Mouse (Mus musculus): ENCODE results near the gene Fam133b.
"Not testable (repeated sequence)": the region's sequence is repeated elsewhere in the genome, so short reads cannot be mapped to it uniquely, and the experiment has no call there.

Gene Fam133b

DNA sequence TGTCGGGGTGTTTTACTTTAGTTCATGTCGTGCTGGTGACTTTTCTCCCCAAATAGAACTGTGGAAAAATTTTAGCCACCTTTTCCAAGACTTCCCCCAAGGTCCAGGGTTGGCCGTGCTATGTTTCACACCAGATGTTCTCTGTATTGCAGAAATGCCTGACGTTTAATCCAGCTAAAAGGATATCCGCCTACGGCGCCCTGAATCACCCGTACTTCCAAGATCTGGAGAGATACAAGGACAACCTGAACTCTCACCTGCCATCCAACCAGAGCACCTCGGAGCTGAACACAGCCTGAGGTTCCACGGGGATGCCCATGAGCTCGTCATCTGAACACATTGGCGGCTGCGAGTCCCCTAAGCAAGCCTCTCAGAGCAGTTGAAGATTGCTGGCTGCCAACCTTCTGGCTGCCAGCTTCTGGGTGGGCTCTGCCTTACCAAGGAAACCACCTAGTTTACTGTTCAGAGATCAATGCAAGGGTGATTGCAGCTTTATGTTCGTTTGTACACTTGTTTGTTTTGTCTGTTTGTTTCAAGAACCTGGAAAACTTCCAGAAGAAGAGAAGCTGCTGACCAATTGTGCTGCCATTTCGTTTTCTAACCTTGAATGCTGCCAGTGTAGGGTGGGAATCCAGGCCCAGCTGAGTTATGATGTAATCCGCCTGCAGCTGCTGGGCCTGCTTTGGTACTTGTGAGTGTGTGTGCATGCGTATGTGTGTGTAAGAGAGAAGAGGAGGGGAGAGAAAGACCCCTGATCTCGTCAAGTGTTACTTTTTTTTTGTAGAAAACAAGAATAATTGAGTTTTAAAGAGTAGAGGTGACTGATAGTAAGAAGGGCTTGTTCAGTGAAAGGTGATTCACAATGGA, 22.9 kb upstream of the Fam133b start:
- no peak for DNase-seq (ENCODE audit: low spot score in 2 of 2)

DNA sequence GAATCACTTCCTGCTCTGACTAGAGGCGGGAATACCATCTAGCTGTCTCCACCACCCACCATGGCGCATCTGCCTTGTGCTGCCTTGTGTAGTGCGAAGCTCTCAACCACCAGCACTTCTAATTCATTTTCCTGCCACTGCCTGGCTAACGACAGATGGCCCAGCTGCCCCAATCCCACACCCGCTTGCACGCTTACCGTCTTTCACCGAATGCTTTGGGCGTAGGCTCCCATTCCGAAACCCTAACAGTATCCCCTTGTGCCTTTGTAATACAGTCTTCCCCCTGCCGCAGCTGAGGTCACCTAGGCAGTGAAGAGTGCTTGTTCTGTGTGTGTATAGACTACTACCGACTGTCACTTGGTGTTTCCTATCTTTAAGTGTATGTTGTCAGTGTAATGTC, 21.9 kb upstream of the Fam133b start:
- no peak for DNase-seq (ENCODE audit: low spot score in 2 of 2)

DNA sequence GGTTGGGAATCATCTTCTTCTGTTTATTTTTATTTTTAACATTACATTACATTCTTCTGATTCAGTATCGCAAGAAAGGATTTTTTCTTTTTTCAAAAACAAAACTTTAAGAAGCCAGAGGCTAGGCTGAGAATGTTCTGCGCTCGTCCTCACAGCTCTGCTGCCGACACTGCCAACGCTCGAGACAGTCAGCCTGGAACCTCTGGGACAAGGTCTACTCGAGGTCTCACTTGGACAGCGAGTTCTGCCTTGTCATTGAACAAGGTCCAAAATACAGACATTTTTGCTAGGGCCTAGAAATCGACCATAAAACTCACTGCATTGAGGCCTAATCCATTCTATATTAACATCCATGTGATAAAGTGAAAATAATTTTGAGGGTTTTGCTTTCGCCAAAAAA, 20.8 kb upstream of the Fam133b start:
- DNase-seq (ENCODE audit: low spot score in 2 of 2): no peak

DNA sequence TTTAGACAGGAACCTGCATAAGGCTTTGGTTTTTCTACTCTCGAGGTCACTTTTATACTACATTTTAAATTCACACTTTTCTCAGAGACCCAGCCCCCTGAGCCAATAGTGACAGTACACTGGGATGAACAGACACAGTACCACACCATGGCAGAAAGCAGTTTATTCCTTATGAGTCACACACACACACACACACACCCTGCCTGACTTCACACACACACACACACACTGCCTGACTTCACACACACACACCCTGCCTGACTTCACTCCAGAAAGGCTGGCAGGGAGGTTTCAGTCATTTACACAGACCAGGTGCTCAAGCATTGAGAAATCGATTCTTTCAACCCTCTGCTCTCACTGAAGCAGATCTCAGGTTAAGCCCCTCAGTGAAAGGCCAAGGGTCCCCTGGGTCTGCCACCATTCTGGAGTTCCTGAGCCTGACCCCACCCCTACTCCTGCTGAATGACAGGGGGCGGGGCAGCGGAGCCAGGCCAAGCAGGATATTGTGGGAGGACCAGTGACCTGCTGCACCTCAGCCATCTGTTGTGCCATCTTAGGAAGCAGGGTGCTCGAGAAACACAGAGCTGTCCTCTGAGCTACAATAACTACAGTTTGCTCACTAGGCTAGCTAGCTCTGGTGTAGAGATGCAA, 16.5 kb upstream of the Fam133b start:
- DNase-seq (ENCODE audit: low spot score in 2 of 2): no peak

DNA sequence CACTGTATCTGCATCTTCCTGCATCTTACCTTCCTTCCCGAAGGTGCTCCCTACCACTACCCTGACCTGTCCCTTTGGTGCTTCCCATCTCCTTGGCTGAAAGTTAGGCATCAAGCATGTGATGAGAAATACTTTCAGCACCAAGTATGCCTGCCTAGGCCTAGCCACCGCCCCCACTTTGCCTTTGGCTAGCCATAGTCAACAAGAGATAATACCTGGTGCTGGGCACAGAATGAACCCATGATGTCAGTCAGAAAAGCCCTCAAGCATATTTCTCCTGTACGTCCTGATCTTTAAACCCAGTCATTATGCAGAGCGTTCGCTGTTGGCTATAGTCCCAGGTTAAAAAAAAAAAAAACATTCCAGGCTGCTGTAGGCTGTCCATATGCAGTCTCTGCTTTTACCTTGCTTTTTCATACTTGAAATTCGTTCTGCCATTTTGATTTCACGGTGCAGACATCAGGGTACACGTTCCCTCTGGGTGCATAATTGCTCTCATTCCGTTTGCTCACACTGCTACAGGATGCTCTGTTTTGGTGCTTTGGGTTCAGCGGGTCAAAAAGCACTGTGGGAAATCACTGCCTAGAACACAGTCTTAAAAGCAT, 13.9 kb upstream of the Fam133b start:
- no peak for DNase-seq (ENCODE audit: low spot score in 2 of 2)

DNA sequence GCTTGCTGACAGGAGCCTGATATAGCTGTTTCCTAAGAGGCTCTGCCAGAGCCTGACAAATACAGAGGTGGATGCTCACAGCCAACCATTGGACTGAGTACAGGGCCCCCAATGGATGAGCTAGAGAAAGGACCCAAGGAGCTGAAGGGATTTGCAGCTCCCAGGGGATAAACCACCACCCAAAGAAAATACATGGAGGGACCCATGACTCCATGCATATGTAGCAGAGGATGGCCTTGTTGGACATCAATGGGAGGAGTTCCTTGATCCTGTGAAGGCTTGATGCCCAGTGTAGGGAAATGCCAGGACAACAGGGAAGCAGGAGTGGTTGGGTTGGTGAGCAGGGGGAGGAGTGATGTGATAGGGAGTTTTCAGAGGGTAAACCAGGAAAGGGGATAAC, 11.6 kb upstream of the Fam133b start:
- DNase-seq (ENCODE audit: low spot score in 2 of 2): not testable (repeated sequence)

DNA sequence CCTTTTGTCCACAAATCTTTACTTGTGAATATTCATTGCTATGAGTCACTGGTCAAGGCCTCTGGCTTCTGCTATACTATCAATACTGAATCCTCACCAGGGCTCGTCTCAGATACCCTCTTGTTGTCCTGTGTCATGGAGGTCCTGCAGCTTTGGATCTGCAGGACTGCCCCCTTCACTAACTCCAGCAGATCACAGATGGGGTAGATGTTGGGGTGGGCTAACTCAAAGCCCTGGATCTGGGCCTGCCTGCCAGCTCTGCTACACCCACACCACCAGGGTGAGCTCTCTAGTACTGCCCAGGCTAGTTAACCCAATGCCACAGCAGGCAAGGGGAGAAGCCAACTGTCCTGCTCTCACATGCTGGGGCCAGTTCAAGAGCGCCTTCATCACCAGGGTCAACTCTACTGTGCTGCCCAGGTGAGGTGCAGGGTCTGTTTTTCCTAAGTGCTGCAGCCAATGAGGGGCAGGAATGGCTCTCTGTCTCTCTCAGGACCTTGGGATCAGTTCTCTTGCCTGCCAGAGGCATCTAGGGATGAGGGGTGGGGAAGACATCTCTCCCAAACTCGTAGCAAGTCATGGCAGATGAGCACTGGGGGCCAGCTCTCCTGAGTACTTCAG, 6.9 kb upstream of the Fam133b start:
- no peak for DNase-seq (ENCODE audit: low spot score in 2 of 2)

DNA sequence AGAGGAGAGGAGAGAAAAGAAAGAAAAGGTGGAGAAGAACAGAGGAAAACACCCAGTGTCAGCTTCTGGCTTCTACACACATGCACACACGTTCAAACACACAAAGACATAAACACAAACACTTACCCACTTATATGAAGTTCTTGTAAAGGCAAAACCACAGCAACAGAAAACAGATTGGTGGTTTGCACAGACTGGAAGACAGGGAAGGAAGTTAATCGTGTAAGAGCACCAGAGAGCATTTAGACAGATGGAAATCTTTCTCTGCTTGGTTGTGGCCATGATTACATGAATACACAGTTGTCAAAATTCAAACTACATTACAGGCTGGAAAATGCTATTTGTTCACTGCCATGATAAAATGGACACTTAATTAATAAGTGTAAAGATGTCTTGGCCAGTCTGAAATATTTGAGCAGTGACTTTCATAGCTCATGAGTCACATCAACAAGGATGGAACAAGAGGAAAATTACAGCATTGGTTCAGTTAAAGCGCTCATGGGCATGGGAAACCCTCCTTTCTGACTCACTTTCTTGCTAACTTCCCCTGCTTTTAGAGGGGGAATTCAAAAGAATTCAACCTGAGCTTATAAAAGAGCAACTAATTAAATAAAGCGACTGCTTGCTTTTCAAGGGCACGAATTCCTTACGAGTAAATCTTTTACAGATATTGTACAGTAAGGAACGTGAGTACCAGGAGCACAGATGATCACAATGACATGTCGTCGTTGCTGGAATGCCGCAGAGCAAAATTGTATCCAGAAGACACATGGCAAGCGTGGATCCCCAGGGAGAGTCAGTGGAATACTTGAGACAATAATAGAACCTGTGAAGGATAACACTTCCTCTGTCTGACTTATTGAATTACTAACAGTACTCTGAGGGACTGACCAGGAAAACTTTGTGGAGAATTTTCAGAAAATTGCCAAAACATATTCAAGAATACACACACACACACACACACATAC, 4.8 kb upstream of the Fam133b start:
- DNase-seq (ENCODE audit: low spot score in 2 of 2): no peak

DNA sequence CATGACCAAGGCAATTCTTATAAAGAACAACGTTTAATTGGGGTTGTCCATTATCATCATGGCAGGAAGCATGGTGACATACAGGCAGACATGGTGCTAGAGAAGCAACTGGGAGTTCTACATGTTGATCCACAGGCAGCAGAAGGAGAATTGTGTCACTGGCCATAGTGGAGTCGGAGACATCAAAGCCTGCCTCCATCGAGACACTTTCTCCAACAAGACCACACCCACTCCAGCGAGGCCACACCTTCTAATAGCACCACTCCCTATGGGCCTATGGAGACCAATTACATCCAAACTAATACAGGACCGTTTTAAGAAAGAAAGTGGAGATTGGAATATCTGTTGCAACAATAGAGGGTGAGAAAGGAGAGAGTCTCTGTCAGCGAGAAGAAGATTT, 1.8 kb upstream of the Fam133b start:
- DNase-seq (ENCODE audit: low spot score in 2 of 2): no peak

DNA sequence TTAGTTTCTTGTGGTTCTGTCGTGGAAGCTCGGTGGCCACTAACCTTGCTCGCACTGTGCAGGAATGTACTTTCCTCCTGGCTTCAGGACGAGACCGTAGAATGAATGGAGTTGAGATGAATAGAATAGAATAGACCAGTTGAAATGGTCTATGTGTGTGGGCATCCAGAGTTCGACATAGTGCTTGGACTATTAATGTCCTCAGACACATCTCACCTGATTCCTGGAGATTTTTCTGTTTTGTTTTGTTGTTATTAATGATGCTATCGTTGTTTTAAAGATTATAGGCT, 792 bp downstream of the Fam133b start:
- DNase-seq (ENCODE audit: low spot score in 2 of 2): no peak

DNA sequence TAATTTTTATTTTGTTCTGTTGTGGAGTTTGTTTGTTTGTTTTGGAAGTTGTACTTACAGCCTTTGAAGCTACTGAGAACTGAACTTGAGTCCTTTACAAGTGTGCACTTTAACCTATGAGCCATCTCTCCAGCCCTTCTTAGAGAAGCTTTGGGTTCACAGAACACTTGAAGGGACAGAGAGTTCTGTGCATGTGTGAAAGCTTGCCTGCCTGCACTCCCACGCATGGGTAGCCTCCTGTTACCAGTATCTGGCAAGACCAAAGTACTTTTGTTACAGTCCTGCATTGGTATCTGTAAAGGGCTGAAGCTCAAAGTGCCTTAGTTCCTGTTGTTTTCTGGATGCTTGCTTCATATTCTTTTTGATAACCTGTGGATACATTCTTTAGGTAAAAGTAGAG, 2.6 kb downstream of the Fam133b start:
- no peak for DNase-seq (ENCODE audit: low spot score in 2 of 2)

DNA sequence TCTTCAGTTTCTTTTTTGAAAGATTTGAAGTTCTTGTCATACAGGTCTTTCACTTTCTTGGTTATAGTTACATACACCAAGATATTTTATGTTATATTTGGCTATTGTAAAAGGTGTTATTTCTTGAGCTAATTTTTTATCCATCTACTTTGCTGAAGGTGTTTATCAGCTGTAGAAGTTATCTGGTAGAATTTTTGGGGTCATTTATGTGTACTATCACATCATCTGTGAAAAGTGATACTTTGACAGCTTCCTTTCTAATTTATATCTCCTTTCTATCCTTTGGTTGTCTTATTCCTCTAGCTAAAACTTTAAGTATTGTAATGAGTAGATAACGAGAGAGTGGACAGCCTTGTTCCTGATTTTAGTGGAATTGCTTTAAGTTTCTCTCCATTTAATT, 7.8 kb downstream of the Fam133b start:
- DNase-seq (ENCODE audit: low spot score in 2 of 2): no peak

DNA sequence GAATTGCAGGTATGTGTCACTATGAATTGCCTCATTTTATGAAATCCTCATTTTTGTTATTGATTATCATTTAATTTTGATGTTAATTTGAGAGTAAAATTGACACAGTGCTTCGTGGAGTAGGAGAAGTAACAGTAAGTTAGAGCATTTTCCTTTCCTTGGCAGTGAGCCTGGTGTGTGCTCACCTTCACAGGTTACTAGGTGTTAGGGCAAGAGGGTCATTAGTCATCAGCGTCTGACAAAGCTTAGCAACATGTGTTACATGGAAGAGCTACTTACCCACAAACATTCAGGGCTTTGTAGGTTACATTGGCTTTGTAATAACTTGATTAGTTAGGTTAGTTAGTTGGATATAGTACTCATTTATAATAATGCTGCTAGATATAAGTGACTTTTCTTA, 10.6 kb downstream of the Fam133b start:
- no peak for DNase-seq (ENCODE audit: low spot score in 2 of 2)

DNA sequence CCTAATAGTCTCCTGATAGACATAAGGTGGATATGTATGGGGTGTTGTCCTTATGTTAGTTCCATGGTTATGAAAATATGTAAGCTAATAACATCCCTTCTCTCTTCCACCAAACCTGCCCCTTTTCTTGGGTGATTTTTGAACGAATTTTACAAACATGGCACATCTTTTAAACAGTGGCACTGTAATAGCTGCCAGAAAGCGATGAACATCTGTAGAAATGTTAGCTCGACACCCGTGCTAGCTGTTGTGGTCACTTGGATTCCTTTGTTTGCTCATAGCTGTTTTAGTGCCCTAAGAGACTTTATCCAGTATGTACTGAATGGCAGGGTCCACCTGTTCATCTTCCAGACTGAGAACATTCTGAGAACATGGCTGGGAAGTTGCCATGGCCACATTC, 27.6 kb downstream of the Fam133b start, which contains the start of gene 1700109H08Rik:
TSS of gene 1700109H08Rik (plus strand) at position 301 of the 400 bp plus-strand sequence.
- DNase-seq (ENCODE audit: low spot score in 2 of 2): no peak

DNA sequence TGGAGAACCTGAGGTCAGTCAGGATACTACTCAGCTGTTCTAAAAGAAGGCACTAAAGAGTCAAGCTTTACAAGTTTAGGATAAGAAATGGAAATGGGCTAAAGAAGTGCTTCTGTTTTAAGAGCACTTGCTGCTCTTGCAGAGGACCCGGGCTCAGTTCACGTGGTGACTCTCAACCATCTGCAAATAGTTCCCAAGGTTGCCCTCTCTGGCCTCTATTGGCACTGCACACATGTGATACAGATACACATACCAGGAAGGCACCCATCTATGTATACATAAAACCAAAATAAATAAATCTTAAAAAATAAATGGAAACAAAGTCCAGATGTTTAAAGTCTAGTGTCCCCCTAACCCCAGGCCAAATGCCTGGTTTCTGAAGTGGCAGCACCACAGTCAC, 31.2 kb downstream of the Fam133b start:
- DNase-seq (ENCODE audit: low spot score in 2 of 2): no peak

DNA sequence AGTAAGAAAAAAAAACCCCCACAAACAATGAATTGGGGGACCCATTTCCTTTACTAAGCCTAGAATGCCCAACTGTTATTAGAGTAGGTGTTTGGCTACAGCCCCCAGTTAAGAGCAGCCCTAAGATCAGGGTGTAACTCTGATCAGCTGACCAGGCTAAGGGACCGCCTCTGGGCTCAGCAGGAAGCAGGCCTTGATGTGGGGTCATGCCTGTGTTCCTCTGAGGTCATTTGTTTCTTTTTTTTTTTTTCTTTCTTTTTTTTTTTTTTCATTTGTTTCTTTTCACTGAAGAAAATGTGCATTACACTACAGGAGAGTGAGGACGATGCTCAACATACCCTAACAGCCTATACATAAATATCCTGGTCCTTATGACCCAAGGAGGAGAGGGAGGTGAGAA, 34.3 kb downstream of the Fam133b start:
- DNase-seq (ENCODE audit: low spot score in 2 of 2): no peak

DNA sequence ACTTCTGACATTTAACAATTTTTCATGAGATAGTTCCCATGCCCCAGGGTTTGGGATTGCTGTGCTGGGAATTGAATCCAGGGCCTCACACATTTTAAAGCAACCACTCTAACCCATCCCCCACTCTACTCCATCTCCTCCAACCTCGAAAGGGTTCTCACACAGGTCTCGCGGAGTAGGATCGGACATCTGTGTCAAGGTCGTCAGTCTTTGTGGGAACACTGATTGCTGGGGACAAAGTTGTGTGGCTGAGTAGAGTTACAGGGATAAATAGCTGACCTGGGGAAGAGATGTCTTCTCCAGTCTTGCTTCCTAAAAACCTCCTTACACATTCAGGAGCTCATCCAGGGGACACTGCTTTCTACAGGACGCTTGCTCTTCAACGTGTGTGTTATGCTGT, 35.4 kb downstream of the Fam133b start:
- DNase-seq (ENCODE audit: low spot score in 2 of 2): no peak

DNA sequence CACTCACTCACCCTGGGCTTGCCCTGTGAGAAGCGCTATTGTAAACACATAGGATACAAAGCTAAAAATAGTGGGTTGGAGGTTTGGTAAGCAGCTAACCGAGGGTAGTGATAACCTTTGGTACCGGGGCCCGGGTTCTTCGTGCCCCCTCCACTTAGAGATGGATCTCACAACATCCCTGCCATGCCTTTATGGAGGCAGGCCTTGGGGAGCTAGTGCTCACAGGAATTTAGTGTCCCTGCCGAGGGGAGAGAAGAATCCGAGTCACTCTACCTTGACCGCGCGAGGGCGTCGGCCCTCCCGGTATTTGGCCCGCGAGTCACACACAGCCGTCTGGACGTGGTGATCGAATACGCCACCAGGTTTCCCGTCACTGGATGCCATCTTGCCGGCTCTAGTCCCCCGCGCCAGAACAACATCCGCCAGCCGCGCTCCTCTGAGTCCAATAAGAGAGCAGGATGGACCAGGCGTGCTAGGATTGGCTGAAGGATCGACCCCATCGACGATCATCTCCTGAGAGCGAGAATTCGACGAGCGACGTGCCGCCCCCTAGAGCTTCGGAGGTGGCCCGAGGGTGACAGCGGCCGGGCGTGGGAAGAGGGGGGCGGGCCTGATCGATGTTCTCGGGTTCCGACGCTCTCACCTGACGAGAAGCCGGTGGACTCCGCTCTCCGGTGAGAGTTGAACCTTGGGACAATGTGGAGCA, 52.2 kb downstream of the Fam133b start, which contains the start of gene Pex1:
TSS of gene Pex1 (plus strand) at position 374 of the 706 bp plus-strand sequence.
- peak; percentile 93 to 96 for DNase-seq (ENCODE audit: low spot score in 2 of 2)

DNA sequence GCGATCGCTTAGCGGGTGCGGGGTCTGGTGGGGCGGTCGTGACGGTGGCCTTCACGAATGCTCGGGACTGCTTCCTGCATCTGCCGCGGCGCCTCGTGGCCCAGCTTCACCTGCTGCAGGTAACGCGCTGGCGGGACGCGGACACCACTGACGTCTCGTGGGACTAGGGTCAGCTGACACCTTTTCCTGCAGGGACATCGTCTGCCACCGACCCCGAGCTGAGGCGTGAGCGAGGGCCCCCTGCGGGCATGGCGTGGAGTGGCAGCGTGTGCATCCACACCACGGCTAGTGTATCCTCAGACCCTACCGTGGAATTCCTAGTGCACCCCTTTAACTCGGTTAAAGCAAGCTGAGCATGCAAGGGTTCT, 52.8 kb downstream of the Fam133b start, which contains the start of gene Rbm48:
TSS of gene Rbm48 (minus strand) at position 187 of the 368 bp plus-strand sequence.
- DNase-seq (ENCODE audit: low spot score in 2 of 2): peak; percentile 80 to 81

DNA sequence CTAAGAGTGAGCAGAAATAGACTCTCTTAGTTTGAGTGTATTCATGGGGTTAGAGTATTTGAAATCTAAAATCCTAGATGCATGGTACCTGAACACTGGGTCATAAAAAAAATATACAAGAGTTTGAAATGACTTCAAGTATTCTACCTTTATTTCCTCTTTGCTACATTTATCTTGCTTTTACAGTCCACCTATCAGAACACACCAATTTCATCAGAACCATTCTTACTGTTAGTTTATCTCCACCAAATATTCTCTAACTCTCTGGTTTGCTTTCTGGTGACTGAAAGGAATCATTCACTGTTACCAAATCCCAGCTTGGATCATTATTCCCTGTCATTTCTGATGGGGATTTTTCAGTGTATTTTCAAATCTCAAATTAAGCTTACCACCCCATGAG, 53.5 kb downstream of the Fam133b start:
- no peak for DNase-seq (ENCODE audit: low spot score in 2 of 2)

DNA sequence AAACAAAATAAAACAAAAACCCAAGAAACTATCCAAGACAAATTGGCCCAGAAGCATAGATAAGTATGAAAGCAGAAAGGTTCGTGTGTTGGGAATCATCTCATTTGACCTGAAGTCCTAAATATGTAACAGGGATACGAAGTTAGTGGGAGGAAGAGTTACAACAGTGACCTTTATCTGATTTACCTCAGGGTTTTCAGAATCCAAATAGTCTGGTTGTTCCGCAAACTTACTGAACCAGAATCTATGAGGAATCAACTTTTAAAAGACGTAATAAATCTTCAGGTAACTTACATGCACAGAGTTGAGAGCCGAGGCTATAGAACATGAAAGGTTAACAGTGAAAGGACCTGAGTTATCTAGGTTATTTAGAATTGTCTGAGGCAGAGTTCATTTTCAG, 55.1 kb downstream of the Fam133b start:
- no peak for DNase-seq (ENCODE audit: low spot score in 2 of 2)

Data from right cerebral cortex, postnatal 36 days (tissue).